Mouse (Mus musculus) right cerebral cortex, postnatal 4 days (tissue): ENCODE results near the gene Gm47429.
"Not testable (repeated sequence)": the region's sequence is repeated elsewhere in the genome, so short reads cannot be mapped to it uniquely, and the experiment has no call there.

Experiments used
- DNase-seq: peaks from one replicate; pipeline ENCODE4 v3.0.0-alpha.2; 2022

Gene Gm47429

GRCm38 (mm10) chr13:50443812-50444211, at the start of gene Gm47429:
Gm47429 (minus strand) TSS chr13:50443912.
- DNase-seq: no peak

GRCm38 (mm10) chr13:50488510-50488909, 44.8 kb upstream of the Gm47429 start:
- not testable (repeated sequence) for DNase-seq

- no peak for DNase-seq
Observed at GRCm38 (mm10) chr13:50467007-50467406, 23.3 kb upstream of the Gm47429 start, which contains the start of gene Nutm2. Nutm2 (plus strand) TSS chr13:50467307.

- no peak for DNase-seq
Observed at GRCm38 (mm10) chr13:50464621-50465562, 21.2 kb upstream of the Gm47429 start.

GRCm38 (mm10) chr13:50460433-50460832, 16.7 kb upstream of the Gm47429 start:
- not testable (repeated sequence) for DNase-seq

GRCm38 (mm10) chr13:50453426-50453825, 9.7 kb upstream of the Gm47429 start:
- no peak for DNase-seq

GRCm38 (mm10) chr13:50452266-50452665, 8.6 kb upstream of the Gm47429 start:
- DNase-seq: not testable (repeated sequence)

GRCm38 (mm10) chr13:50445261-50445660, 1.5 kb upstream of the Gm47429 start:
- no peak for DNase-seq

GRCm38 (mm10) chr13:50426686-50427085, 17.0 kb downstream of the Gm47429 start:
- DNase-seq: no peak

GRCm38 (mm10) chr13:50424517-50424916, 19.2 kb downstream of the Gm47429 start:
- no peak for DNase-seq

- no peak for DNase-seq
Observed at GRCm38 (mm10) chr13:50423625-50424209, 20.0 kb downstream of the Gm47429 start.

GRCm38 (mm10) chr13:50418421-50418820, 25.3 kb downstream of the Gm47429 start:
- no peak for DNase-seq

GRCm38 (mm10) chr13:50417389-50418183, 26.1 kb downstream of the Gm47429 start, which contains the start of gene Fbxw17:
Fbxw17 (plus strand) TSS chr13:50417864.
- DNase-seq: peak; percentile 76
